Mouse (Mus musculus) forebrain, embryonic 16.5 days (tissue): ENCODE data around the gene Samd3. TPM values are rescaled to one million over a fixed set of nuclear protein-coding genes. Genes with fewer than 3 reads are reported as not detected.

ENCODE experiments used
- ATAC-seq: fragments of 200-750 bp; cut with Nextera tagmentation; 2 replicates; pipeline ENCODE4 v1.8.0; 2017; ENCODE audit warnings: mild to moderate bottlenecking, moderate library complexity
- H3K27ac ChIP-seq: fragments of 300-500 bp; sonication (generic); 2 replicates; pipeline ENCODE4 v1.5.1; 2014; ENCODE audit warnings: low read length, control low read depth
- H3K27me3 ChIP-seq: fragments of 300-500 bp; sonication (generic); replicated peaks from 2 replicates; pipeline ENCODE4 v1.6.1; 2014; ENCODE audit warnings: low read length; ENCODE audit not compliant: control insufficient read depth, insufficient read depth
- H3K36me3 ChIP-seq: fragments of 300-500 bp; sonication (generic); 2 replicates; pipeline ENCODE4 v1.6.1; 2014; ENCODE audit not compliant: control insufficient read depth, insufficient read depth
- H3K4me1 ChIP-seq: fragments of 300-500 bp; sonication (generic); replicated peaks from 2 replicates; pipeline ENCODE4 v1.6.1; 2014; ENCODE audit warnings: low read length; ENCODE audit not compliant: control insufficient read depth, insufficient read depth
- H3K4me2 ChIP-seq: fragments of 300-500 bp; sonication (generic); 2 replicates; pipeline ENCODE4 v1.6.1; 2014; ENCODE audit warnings: mild to moderate bottlenecking, low read length, control low read depth
- H3K4me3 ChIP-seq: fragments of 300-500 bp; sonication (generic); replicated peaks from 2 replicates; pipeline ENCODE4 v1.5.1; 2014; ENCODE audit warnings: mild to moderate bottlenecking, low read length, control low read depth
- H3K9ac ChIP-seq: fragments of 300-500 bp; sonication (generic); replicated peaks from 2 replicates; pipeline ENCODE4 v1.6.1; 2014; ENCODE audit warnings: low read depth, low read length, control low read depth
- H3K9me3 ChIP-seq: fragments of 300-500 bp; sonication (generic); 2 replicates; pipeline ENCODE4 v1.6.1; 2016; ENCODE audit warnings: low read length; ENCODE audit not compliant: control insufficient read depth
- WGBS: fragments of 180-500 bp; shearing (Covaris S2); extraction: QIAGEN DNeasy Blood & Tissue Kit; methylation state at CpG from one replicate; pipeline ENCODE4 v1.1.7; 2014; 5-methylcytosine and 5-hydroxymethylcytosine counted together
- polyA plus RNA-seq: library from polyadenylated mRNA; unstranded; fragments of >200 nt; fragmentation: Nextera tagmentation; extraction: Ambion mirVana; gene quantifications from 2 replicates; pipeline ENCODE4 v1.2.1, GENCODE M21; 2015

Gene Samd3
- polyA plus RNA-seq, 1 experiment from 2014 or later = 9.0 TPM

DNA sequence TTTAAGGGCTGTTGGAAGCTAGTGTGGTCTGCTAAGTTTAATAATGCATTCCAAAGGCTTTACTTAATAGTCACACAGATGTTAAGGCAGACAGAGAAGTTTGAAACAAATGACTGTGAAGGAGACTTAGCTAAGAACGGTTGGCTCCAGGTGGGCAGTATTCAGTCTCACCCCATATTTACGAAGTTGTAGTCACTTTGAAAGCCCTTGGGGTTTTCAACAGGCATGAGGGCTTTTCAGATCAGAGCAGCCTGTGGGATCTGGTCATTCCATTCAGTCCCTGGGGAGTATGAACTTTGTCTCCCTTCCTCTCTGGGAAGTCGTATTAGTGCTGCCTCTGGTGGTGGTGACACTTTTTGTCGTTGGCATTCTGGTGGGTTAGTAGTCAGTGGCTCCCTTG, 9.1 kb downstream of the Samd3 start:
- ATAC-seq = no peak
- Histone ChIP-seq H3K9ac (no peak overlapping the region), H3K9me3 (no peaks in the 10 kb centered on the region), H3K4me3 (no peak overlapping the region), H3K27me3 (no peaks in the 10 kb centered on the region), H3K4me2 (no peak overlapping the region), H3K36me3 (no peaks in the 10 kb centered on the region), H3K4me1 (no peaks in the 10 kb centered on the region), H3K27ac (no peak overlapping the region)
- 55% methylated on average over 4 of the region's 4 CpGs for WGBS

- Histone ChIP-seq H3K36me3 (no peaks in the 10 kb centered on the region), H3K4me1 (no peaks in the 10 kb centered on the region), H3K4me3 (no peak overlapping the region), H3K27me3 (no peaks in the 10 kb centered on the region), H3K9ac (no peak overlapping the region), H3K27ac (no peak overlapping the region), H3K9me3 (no peaks in the 10 kb centered on the region), H3K4me2 (no peak overlapping the region)
- 81% methylated on average over 1 of the region's 1 CpGs for WGBS
- ATAC-seq = no peak
These were observed 9.6 kb downstream of the Samd3 start for GRCm38 (mm10) chr10:26239090-26239489.

DNA sequence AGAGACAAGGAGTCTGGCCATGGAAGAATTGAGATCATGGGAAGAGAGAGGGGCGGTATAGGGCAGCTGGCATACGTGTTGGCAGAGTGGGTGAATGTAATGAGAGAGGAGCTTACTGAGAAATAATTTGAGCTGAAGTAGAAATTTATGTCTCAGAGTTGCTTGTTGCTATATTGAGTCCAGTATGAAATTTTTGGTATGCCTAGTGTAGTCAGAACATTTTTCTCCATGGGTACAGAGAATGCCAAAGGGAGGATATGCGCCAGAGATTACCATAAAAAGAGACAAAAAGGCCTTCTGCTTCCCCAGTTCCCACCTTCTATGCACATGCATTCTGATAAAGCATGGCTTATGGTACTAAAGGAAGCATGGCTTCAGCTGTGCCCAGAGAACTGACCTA, 13.7 kb downstream of the Samd3 start:
- WGBS = 92% methylated on average over 3 of the region's 3 CpGs
- H3K9ac ChIP-seq = no peak overlapping the region
- H3K4me3 ChIP-seq = no peak overlapping the region
- H3K9me3 ChIP-seq = no peaks in the 10 kb centered on the region
- H3K4me1 ChIP-seq = no peaks in the 10 kb centered on the region
- ATAC-seq = no peak
- no peaks in the 10 kb centered on the region for H3K36me3 ChIP-seq
- no peaks in the 10 kb centered on the region for H3K27me3 ChIP-seq
- H3K4me2 ChIP-seq = no peak overlapping the region
- H3K27ac ChIP-seq = no peak overlapping the region

DNA sequence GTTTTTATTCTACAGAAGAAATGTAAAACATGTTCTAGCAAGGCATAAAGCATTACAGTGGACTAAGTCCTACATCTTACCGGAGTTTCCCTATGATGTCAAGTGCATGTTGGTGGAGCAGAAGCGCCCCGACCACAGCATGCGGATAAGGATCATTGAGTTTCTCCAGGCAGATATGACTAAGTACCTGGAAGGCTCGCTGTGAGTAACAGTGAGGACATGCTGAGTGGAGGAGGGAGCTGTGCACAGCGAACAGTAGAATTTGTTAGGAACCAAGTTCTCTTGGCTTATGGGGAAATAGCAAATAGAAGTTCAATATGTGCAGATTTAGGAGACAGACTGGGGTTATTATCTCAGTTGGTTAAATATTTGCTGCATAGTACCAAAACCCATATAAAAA, 15.0 kb downstream of the Samd3 start:
- H3K9me3 ChIP-seq = no peaks in the 10 kb centered on the region
- H3K4me1 ChIP-seq = no peaks in the 10 kb centered on the region
- no peak overlapping the region for H3K4me3 ChIP-seq

DNA sequence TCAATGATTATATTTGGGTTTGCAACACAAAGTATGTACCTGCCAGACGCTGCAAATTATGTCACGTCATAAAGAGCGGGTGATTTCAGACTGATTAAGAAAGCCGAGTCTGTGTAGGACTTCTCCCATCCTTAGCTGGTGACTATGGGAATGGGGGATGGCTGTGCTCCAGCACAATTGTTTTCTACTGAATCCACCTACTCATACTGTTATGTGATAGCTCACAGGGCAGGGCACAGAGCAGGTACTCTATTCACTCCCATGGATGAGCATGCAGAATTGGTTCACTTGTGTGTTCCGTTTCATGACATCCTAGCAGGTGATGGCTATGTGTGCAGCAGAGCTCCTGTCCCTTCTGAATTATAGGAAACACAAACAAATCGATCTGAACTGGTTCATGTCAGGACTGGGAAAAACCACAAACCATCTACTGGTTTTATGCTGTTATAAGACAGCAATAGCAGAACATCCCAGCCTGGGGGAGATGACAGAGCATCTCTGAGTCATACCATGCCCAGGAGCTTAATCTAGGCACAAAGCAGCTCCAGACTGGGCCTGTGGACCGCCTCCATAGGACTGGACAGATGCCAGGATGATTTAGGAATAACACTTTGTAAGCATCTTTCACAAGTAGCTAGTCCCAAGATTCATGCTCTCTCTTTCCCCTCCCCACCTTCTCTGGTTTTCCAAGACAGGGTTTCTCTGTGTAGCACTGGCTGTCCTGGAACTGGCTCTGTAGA, 20.1 kb downstream of the Samd3 start:
- 85% methylated on average over 7 of the region's 7 CpGs for WGBS
- no peak for ATAC-seq
- Histone ChIP-seq H3K27ac (no peak overlapping the region), H3K9me3 (no peaks in the 10 kb centered on the region), H3K9ac (no peak overlapping the region), H3K4me2 (no peak overlapping the region), H3K4me1 (no peaks in the 10 kb centered on the region), H3K4me3 (no peak overlapping the region), H3K27me3 (no peaks in the 10 kb centered on the region), H3K36me3 (no peaks in the 10 kb centered on the region)

More for the DNA sequence above, 15.0 kb downstream of the Samd3 start:
- ATAC-seq = no peak
- no peaks in the 10 kb centered on the region for H3K27me3 ChIP-seq
- H3K36me3 ChIP-seq = no peaks in the 10 kb centered on the region
- no peak overlapping the region for H3K9ac ChIP-seq
- WGBS = 90% methylated on average over 6 of the region's 6 CpGs
- H3K4me2 ChIP-seq = no peak overlapping the region
- no peak overlapping the region for H3K27ac ChIP-seq

DNA sequence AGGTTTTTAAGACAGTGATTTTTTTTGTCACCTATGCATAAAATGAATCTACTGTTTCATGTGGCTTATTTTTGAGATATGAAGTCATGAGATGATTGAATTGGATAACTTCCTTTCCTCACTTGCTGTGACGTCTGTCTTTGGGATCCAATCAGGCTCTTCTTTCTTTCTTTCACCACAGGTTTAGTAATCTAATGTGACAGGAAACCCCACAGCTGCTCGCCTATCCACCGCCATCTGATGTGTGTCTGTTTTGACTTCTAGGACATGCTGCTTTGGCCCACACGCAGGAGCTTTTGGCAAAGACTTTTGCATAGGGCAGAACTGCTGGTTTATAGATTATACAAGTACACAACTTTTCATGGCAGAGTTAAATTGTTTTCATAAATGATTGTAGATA, 30.4 kb downstream of the Samd3 start:
- Histone ChIP-seq H3K9me3 (no peaks in the 10 kb centered on the region), H3K4me3 (no peak overlapping the region), H3K9ac (no peak overlapping the region), H3K4me1 (no peaks in the 10 kb centered on the region), H3K27me3 (no peaks in the 10 kb centered on the region), H3K27ac (no peak overlapping the region), H3K4me2 (no peak overlapping the region), H3K36me3 (no peaks in the 10 kb centered on the region)
- ATAC-seq = no peak
- WGBS = 66% methylated on average over 4 of the region's 4 CpGs

GRCm38 (mm10) chr10:26263744-26264459, 34.4 kb downstream of the Samd3 start:
- ATAC-seq = no peak
- WGBS = 76% methylated on average over 3 of the region's 3 CpGs
- no peak overlapping the region for H3K4me3 ChIP-seq
- H3K27ac ChIP-seq = no peak overlapping the region
- H3K9ac ChIP-seq = no peak overlapping the region
- H3K9me3 ChIP-seq = no peaks in the 10 kb centered on the region
- no peaks in the 10 kb centered on the region for H3K4me1 ChIP-seq
- no peak overlapping the region for H3K4me2 ChIP-seq
- H3K27me3 ChIP-seq = no peaks in the 10 kb centered on the region
- H3K36me3 ChIP-seq = no peaks in the 10 kb centered on the region

DNA sequence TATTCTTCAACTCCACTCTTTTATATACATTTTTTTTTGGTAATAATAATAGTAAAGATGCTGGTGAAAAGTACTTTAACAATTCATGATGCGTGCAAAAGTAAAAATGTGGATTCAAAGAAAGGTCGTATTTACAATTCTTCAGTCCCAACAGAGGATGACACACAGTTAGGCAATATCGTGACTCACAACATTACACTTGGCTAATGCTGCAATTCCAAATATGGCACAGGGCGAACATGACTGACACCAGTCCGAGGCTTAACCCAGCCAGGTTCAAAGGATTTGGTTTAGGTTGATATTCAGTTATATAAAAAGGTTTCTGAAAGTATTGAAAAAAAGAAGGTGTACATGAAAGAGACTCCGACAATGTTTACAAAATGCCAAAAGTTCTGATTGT, 45.9 kb downstream of the Samd3 start:
- Histone ChIP-seq H3K9me3 (no peaks in the 10 kb centered on the region), H3K4me3 (no peak overlapping the region), H3K27ac (no peak overlapping the region), H3K4me2 (no peak overlapping the region), H3K36me3 (peaks cover 4% of the 10 kb centered on the region), H3K27me3 (no peaks in the 10 kb centered on the region), H3K9ac (no peak overlapping the region), H3K4me1 (no peaks in the 10 kb centered on the region)
- WGBS = 96% methylated on average over 6 of the region's 6 CpGs
- ATAC-seq = no peak

- Histone ChIP-seq H3K9ac (no peak overlapping the region), H3K9me3 (no peaks in the 10 kb centered on the region), H3K4me2 (no peak overlapping the region), H3K36me3 (peaks cover 4% of the 10 kb centered on the region), H3K4me3 (no peak overlapping the region), H3K4me1 (no peaks in the 10 kb centered on the region), H3K27ac (no peak overlapping the region), H3K27me3 (no peaks in the 10 kb centered on the region)
- 52% methylated on average over 8 of the region's 8 CpGs for WGBS
- ATAC-seq = peak; percentile 36; the same call in 1 of the 2 replicates
These were observed 50.5 kb downstream of the Samd3 start for GRCm38 (mm10) chr10:26280009-26280408.
